Mouse (Mus musculus) testis, adult 2 months (tissue): ENCODE data around the gene 4930535I16Rik. TPM values are rescaled to one million over a fixed set of nuclear protein-coding genes. Genes with fewer than 3 reads are reported as not detected.

ENCODE experiments used
- H3K27ac ChIP-seq: fragments of 200-500 bp; 2 replicates; pipeline ENCODE4 v1.5.1; 2012; ENCODE audit warnings: low read depth, low read length; ENCODE audit not compliant: control insufficient read depth, insufficient read depth
- H3K27me3 ChIP-seq: fragments of 200-500 bp; 2 replicates; pipeline ENCODE4 v1.6.1; 2012; ENCODE audit warnings: mild to moderate bottlenecking, low read length, moderate library complexity; ENCODE audit not compliant: control insufficient read depth, insufficient read depth
- H3K36me3 ChIP-seq: fragments of 200-500 bp; 2 replicates; pipeline ENCODE4 v1.6.1; 2012; ENCODE audit warnings: mild to moderate bottlenecking, low read length; ENCODE audit not compliant: control insufficient read depth, insufficient read depth
- H3K4me1 ChIP-seq: fragments of 200-500 bp; 2 replicates; pipeline ENCODE4 v1.6.1; 2012; ENCODE audit warnings: low read length; ENCODE audit not compliant: control insufficient read depth, insufficient read depth
- H3K4me3 ChIP-seq: fragments of 200-500 bp; 2 replicates; pipeline ENCODE4 v1.5.1; 2012; ENCODE audit warnings: low read depth, mild to moderate bottlenecking, low read length, moderate library complexity, mixed read lengths; ENCODE audit not compliant: control insufficient read depth
- CTCF ChIP-seq: fragments of 200-500 bp; IDR thresholded peaks from 2 replicates; pipeline ENCODE4 v1.5.1; 2012; ENCODE audit warnings: low read depth, mild to moderate bottlenecking, inconsistent platforms, low read length, moderate library complexity; ENCODE audit not compliant: control insufficient read depth, insufficient read depth, insufficient replicate concordance
- POLR2A ChIP-seq: fragments of 200-500 bp; IDR thresholded peaks from 2 replicates; pipeline ENCODE4 v1.6.1; 2012; ENCODE audit warnings: low read depth, mild to moderate bottlenecking, inconsistent platforms, low read length, moderate library complexity; ENCODE audit not compliant: control insufficient read depth
- polyA plus RNA-seq: library from polyadenylated mRNA; depleted of rRNA; stranded (reverse); fragments of >200 nt; gene quantifications from 2 replicates; pipeline ENCODE4 v1.2.3, GENCODE M21; 2012; rRNA removed

Gene 4930535I16Rik
- polyA plus RNA-seq, 1 experiment: 0.70 TPM

GRCm38 (mm10) chr4:123905126-123905668 is 12.6 kb downstream of the 4930535I16Rik start:
- TF ChIP-seq CTCF (no peak), POLR2A (no peak)
- no peaks in the 10 kb centered on the region for H3K4me1 ChIP-seq
- peak overlapping the region; percentile 94 for H3K4me3 ChIP-seq
- H3K27ac ChIP-seq: peak overlapping the region; percentile 93
- no peaks in the 10 kb centered on the region for H3K27me3 ChIP-seq
- no peaks in the 10 kb centered on the region for H3K36me3 ChIP-seq

GRCm38 (mm10) chr4:123904333-123905125 is 13.3 kb downstream of the 4930535I16Rik start, which contains the start of gene Mycbp:
TSS of gene Mycbp (plus strand) at chr4:123904832.
- TF ChIP-seq CTCF (no peak), POLR2A (peak; percentile 79)
- H3K27ac ChIP-seq: peak within 1 kb of the TSS; percentile 93
- H3K4me1 ChIP-seq: no peaks in the 10 kb centered on the region
- peak within 1 kb of the TSS; percentile 94 for H3K4me3 ChIP-seq
- no peaks in the 10 kb centered on the region for H3K27me3 ChIP-seq
- H3K36me3 ChIP-seq: no peaks in the 10 kb centered on the region

DNA sequence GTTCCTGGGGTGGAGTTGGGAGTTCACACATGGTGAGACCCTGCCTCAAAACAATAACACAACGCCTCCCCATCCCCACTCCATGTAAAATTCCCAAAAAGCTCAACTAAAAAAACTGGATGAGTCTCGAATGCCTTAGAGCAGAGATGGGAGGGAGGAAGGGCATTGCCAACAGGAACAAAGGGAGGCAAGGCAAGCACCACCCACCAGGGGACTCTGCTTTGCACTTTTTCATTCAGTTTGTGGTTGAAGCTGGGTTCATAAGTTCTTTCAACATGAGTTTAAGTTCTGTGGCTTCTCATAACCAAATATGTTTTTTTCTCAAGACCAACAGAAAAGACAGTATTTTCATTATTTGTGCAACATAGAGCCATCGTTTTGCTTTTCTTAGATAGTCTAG is 14.4 kb downstream of the 4930535I16Rik start:
- no peaks in the 10 kb centered on the region for H3K27me3 ChIP-seq
- H3K4me3 ChIP-seq: peak overlapping the region; percentile 53; the same call in 1 of the 2 replicates
- TF ChIP-seq POLR2A (no peak), CTCF (no peak)
- no peaks in the 10 kb centered on the region for H3K4me1 ChIP-seq
- no peaks in the 10 kb centered on the region for H3K36me3 ChIP-seq
- H3K27ac ChIP-seq: no peak overlapping the region; the same call in 1 of the 2 replicates

GRCm38 (mm10) chr4:123898696-123899095 is 19.1 kb downstream of the 4930535I16Rik start:
- TF ChIP-seq CTCF: no peak
- TF ChIP-seq POLR2A: no peak

DNA sequence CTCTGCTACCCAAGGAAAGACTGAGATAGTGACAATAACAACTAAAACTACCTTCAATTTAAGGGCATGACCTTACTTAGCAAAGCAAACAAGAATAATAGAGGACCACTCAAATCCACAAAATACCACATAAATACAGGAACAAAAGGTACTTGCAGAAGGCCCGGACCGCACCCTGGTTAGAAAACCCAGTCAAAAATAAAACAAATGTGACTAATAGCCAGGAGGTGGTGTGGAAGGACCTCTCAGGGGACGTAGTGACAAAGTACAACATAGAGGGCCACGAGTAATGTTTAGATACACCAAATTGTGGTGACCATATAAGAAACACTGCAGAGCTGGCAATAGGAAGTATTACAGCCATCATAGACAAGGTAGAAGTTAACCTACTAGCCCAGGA is 23.5 kb downstream of the 4930535I16Rik start:
- Histone ChIP-seq H3K4me3 (peak overlapping the region; percentile 78), H3K27me3 (no peaks in the 10 kb centered on the region), H3K4me1 (peaks cover 11% of the 10 kb centered on the region), H3K36me3 (no peaks in the 10 kb centered on the region), H3K27ac (no peak overlapping the region)
- no peak for TF ChIP-seq POLR2A
- no peak for TF ChIP-seq CTCF

More at GRCm38 (mm10) chr4:123898696-123899095, 19.1 kb downstream of the 4930535I16Rik start:
- no peaks in the 10 kb centered on the region for H3K27me3 ChIP-seq
- H3K4me1 ChIP-seq: peaks cover 6% of the 10 kb centered on the region
- H3K4me3 ChIP-seq: no peak overlapping the region
- H3K36me3 ChIP-seq: no peaks in the 10 kb centered on the region
- H3K27ac ChIP-seq: no peak overlapping the region

- Histone ChIP-seq H3K27ac (no peak overlapping the region), H3K36me3 (no peaks in the 10 kb centered on the region), H3K27me3 (no peaks in the 10 kb centered on the region), H3K4me3 (peak overlapping the region; percentile 20), H3K4me1 (peaks cover 11% of the 10 kb centered on the region)
- TF ChIP-seq CTCF: no peak
- no peak for TF ChIP-seq POLR2A
Observed at GRCm38 (mm10) chr4:123893726-123894125, 24.1 kb downstream of the 4930535I16Rik start.

Other genes starting within 250 kb of the 4930535I16Rik start
- gene Macf1, start 233.7 kb downstream of the 4930535I16Rik start, polyA plus RNA-seq: 20.0 and 24.4 TPM in 2 replicates
- gene Ndufs5, start 199.8 kb downstream of the 4930535I16Rik start, polyA plus RNA-seq: 84.6 and 117 TPM in 2 replicates
- gene Akirin1, start 167.7 kb downstream of the 4930535I16Rik start, polyA plus RNA-seq: 41.6 and 42.9 TPM in 2 replicates
- 2.8 and 3.4 TPM in 2 replicates for gene Rhbdl2, start 130.1 kb downstream of the 4930535I16Rik start, polyA plus RNA-seq
- gene 4933427I04Rik, start 58.3 kb downstream of the 4930535I16Rik start, polyA plus RNA-seq: 54.4 and 63.4 TPM in 2 replicates
- gene Mycbp, start 13.2 kb downstream of the 4930535I16Rik start, polyA plus RNA-seq: 49.1 and 53.2 TPM in 2 replicates
- 24.9 and 27.7 TPM in 2 replicates for gene Rragc, start 576 bp downstream of the 4930535I16Rik start, polyA plus RNA-seq